Mouse (Mus musculus) colon, adult 2 months (tissue): ENCODE results near the gene Mthfs. TPM values are rescaled to one million over a fixed set of nuclear protein-coding genes. Genes with fewer than 3 reads are reported as not detected.

Experiments used
- polyA plus RNA-seq: library from polyadenylated mRNA; depleted of rRNA; stranded (reverse); fragments of >200 nt; gene quantifications from 2 replicates; pipeline ENCODE4 v1.2.3, GENCODE M21; 2012; rRNA removed

Mthfs gene
- polyA plus RNA-seq: 4.3 and 6.6 TPM in 2 replicates

DNA sequence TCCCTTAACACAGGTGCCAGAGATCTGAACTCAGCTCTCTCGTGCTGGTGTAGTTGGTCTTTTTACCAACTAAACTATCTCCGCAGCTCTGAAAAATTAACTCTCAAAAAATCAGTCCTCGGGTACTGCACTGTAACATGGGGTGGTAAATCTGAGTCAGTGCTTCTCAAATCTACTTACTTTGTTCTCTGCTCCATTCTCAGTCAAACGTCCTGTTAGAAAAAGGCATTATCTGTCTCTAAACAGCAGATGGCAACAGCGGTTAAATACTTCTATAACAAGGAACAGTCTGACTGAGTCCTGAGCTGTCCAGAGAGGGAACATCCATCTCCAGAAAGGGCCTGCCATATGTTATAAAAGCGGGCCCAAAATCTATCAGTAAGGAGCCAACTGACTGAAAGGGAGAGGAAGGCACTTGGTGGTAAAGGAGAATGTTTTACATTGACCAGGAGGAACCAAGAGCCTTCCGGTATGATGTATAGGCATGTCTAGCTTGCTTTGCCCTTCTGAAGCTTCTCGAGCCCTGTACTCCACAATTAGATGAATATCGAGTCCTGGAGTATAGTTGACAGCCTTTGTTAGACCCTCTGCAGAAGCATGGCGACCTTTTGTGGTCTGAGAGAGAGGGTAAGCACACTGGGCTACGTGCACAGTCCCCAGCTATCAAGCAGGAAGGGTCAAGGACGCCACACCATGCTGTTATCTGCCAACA is at the start of gene Mthfs:
Gene Mthfs (plus strand): TSS at position 324 of the 712 bp plus-strand sequence.

DNA sequence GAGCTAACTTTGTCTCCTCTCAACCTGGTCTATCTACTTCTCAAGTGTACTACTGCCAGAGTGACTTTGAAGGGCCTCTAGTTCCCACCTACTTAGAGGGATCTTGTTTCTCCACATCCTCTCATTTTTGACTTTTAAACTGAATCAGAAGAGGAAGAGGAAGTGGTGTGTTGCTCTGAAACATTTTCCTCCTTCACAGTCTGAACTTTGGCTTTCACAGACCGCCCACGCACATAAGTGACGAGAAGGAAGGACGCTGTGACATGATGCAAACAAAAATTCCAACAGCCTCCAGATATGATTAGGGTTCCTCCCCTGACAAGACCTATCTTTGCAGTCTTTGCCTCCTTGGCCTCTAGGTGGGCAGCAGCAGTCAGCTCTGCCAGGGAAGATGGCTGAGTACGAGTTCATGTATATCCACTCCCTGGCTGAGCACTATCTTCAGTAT is 11.5 kb upstream of the Mthfs start, which contains the start of the genes Bcl2a1b and Gm29094:
Gene Bcl2a1b (plus strand): TSS at position 241 of the 448 bp plus-strand sequence.
Gene Gm29094 (plus strand): TSS at position 411 of the 448 bp plus-strand sequence.

Other genes with a start within 250 kb of the Mthfs start
- gene Trim43b, start 117.8 kb upstream of the Mthfs start, polyA plus RNA-seq: not detected in 2 replicates
- 0.90 and 1.6 TPM in 2 replicates for gene Bcl2a1b, start 11.5 kb upstream of the Mthfs start, polyA plus RNA-seq
- not detected in 2 replicates for gene Gm29094, start 11.3 kb upstream of the Mthfs start, polyA plus RNA-seq